Mouse (Mus musculus): ENCODE measurements around the gene Jmjd1c. TPM values are rescaled to one million over a fixed set of nuclear protein-coding genes. Genes with fewer than 3 reads are reported as not detected.
A peak's percentile ranks its signal among the peaks of the same experiment; 100 is the strongest.

The Jmjd1c gene
- polyA plus RNA-seq, 1 experiment from 2014 or later, result 29.9 TPM

- 69% methylated on average over 9 of the region's 9 CpGs for WGBS
- H3K4me3 ChIP-seq (ENCODE audit: low read length), result peak overlapping the region; percentile 80
- no peaks in the 10 kb centered on the region for H3K9me3 ChIP-seq (replicated peaks; ENCODE audit: control insufficient read depth, low read length)
- peak overlapping the region; percentile 92 for H3K4me2 ChIP-seq (ENCODE audit: low read depth, low read length)
- peaks cover 45% of the 10 kb centered on the region for H3K4me1 ChIP-seq (ENCODE audit: control insufficient read depth, insufficient read depth, low read length)
- H3K9ac ChIP-seq (ENCODE audit: low read length), result no peak overlapping the region
- H3K27ac ChIP-seq (ENCODE audit: low read length), result no peak overlapping the region
- H3K27me3 ChIP-seq (ENCODE audit: control insufficient read depth, insufficient read depth, low read length), result no peaks in the 10 kb centered on the region
- no peak for ATAC-seq (replicated peaks; ENCODE audit: extremely low read depth, insufficient read depth, low FRiP score)
- no peaks in the 10 kb centered on the region for H3K36me3 ChIP-seq (ENCODE audit: control insufficient read depth, insufficient read depth)
Measured at GRCm38 (mm10) chr10:67283516-67283915, 187.6 kb downstream of the Jmjd1c start.

DNA sequence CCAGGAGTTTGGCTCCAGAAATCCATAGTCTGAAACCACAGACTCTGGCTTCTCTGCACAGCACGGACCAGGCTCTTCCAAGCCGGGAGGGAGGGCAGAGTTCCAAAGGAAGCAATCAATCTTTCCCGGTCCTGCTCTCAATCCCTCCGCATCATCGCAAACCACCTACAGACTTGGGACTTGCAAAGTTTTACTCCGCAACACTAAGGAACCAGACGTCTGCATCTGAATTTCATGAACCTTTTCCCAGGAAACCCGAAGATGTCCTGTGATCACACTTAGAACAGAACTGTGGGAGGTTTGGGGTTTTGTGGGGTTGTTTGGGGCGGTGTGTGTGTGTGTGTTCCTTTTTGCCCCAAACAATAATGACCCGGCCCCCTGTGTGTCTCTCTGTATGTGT, 188.4 kb downstream of the Jmjd1c start:
- Histone ChIP-seq H3K9me3 (replicated peaks; ENCODE audit: control insufficient read depth, low read length) (no peaks in the 10 kb centered on the region), H3K27me3 (ENCODE audit: control insufficient read depth, insufficient read depth, low read length) (no peaks in the 10 kb centered on the region), H3K4me3 (ENCODE audit: low read length) (peak overlapping the region; percentile 80), H3K27ac (ENCODE audit: low read length) (peak overlapping the region; percentile 57), H3K4me1 (ENCODE audit: control insufficient read depth, insufficient read depth, low read length) (peaks cover 47% of the 10 kb centered on the region), H3K36me3 (ENCODE audit: control insufficient read depth, insufficient read depth) (no peaks in the 10 kb centered on the region), H3K4me2 (ENCODE audit: low read depth, low read length) (peak overlapping the region; percentile 92), H3K9ac (ENCODE audit: low read length) (peak overlapping the region; percentile 88)
- 3% methylated on average over 10 of the region's 10 CpGs for WGBS
- no peak for ATAC-seq (replicated peaks; ENCODE audit: extremely low read depth, insufficient read depth, low FRiP score)

GRCm38 (mm10) chr10:67284761-67285175, 188.8 kb downstream of the Jmjd1c start:
- Histone ChIP-seq H3K4me3 (ENCODE audit: low read length) (peak overlapping the region; percentile 80), H3K27ac (ENCODE audit: low read length) (peak overlapping the region; percentile 57), H3K4me1 (ENCODE audit: control insufficient read depth, insufficient read depth, low read length) (peaks cover 47% of the 10 kb centered on the region), H3K27me3 (ENCODE audit: control insufficient read depth, insufficient read depth, low read length) (no peaks in the 10 kb centered on the region), H3K9ac (ENCODE audit: low read length) (peak overlapping the region; percentile 88), H3K9me3 (replicated peaks; ENCODE audit: control insufficient read depth, low read length) (no peaks in the 10 kb centered on the region), H3K4me2 (ENCODE audit: low read depth, low read length) (peak overlapping the region; percentile 92), H3K36me3 (ENCODE audit: control insufficient read depth, insufficient read depth) (no peaks in the 10 kb centered on the region)
- WGBS, result 0% methylated on average over 37 of the region's 41 CpGs
- 0 out of 2 replicates have a peak, but pooled peaks have one; percentile 8 for ATAC-seq (replicated peaks; ENCODE audit: extremely low read depth, insufficient read depth, low FRiP score)

- H3K4me3 ChIP-seq (ENCODE audit: low read length), result peak within 1 kb of the TSS; percentile 80
- H3K27ac ChIP-seq (ENCODE audit: low read length), result peak within 1 kb of the TSS; percentile 85
- H3K27me3 ChIP-seq (ENCODE audit: control insufficient read depth, insufficient read depth, low read length), result no peaks in the 10 kb centered on the region
- peak; percentile 86 for ATAC-seq (replicated peaks; ENCODE audit: extremely low read depth, insufficient read depth, low FRiP score)
- peak within 1 kb of the TSS; percentile 92 for H3K4me2 ChIP-seq (ENCODE audit: low read depth, low read length)
- H3K36me3 ChIP-seq (ENCODE audit: control insufficient read depth, insufficient read depth), result no peaks in the 10 kb centered on the region
- no peaks in the 10 kb centered on the region for H3K9me3 ChIP-seq (replicated peaks; ENCODE audit: control insufficient read depth, low read length)
- H3K4me1 ChIP-seq (ENCODE audit: control insufficient read depth, insufficient read depth, low read length), result peaks cover 47% of the 10 kb centered on the region
- WGBS, result 3% methylated on average over 51 of the region's 52 CpGs
- H3K9ac ChIP-seq (ENCODE audit: low read length), result peak within 1 kb of the TSS; percentile 88
Measured at GRCm38 (mm10) chr10:67285176-67285814, 189.4 kb downstream of the Jmjd1c start, which contains the start of gene Nrbf2. TSS of gene Nrbf2 (minus strand) at chr10:67285305.

DNA sequence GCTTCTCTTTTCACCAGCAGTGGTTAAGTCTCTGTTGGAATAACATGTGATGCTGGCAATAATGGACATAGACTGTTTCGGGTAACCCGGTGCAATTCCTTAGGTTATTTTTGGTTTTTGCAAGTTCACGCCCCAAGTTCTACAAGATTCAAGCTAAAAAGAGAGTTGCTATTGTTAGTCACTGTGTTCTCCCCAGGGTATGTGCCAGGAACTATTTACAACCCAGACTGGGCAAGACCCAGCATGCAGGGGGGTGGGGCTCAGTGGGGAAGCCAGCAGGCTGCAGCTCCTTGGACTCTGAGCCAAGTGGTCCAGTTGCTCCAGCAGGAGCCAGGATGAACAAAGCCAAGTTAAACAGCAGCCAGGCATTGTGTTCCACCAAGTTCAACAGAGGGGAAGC, 192.0 kb downstream of the Jmjd1c start:
- 32% methylated on average over 3 of the region's 3 CpGs for WGBS
- no peaks in the 10 kb centered on the region for H3K36me3 ChIP-seq (ENCODE audit: control insufficient read depth, insufficient read depth)
- no peak overlapping the region for H3K9ac ChIP-seq (ENCODE audit: low read length)
- H3K4me3 ChIP-seq (ENCODE audit: low read length), result no peak overlapping the region
- H3K4me1 ChIP-seq (ENCODE audit: control insufficient read depth, insufficient read depth, low read length), result peaks cover 41% of the 10 kb centered on the region
- H3K4me2 ChIP-seq (ENCODE audit: low read depth, low read length), result 0 out of 2 replicates have a peak overlapping the region, but pooled peaks have one; percentile 7
- H3K9me3 ChIP-seq (replicated peaks; ENCODE audit: control insufficient read depth, low read length), result no peaks in the 10 kb centered on the region
- H3K27ac ChIP-seq (ENCODE audit: low read length), result peak overlapping the region; percentile 88
- ATAC-seq (replicated peaks; ENCODE audit: extremely low read depth, insufficient read depth, low FRiP score), result peak; percentile 77
- no peaks in the 10 kb centered on the region for H3K27me3 ChIP-seq (ENCODE audit: control insufficient read depth, insufficient read depth, low read length)

GRCm38 (mm10) chr10:67290622-67291021, 194.7 kb downstream of the Jmjd1c start:
- Histone ChIP-seq H3K4me1 (ENCODE audit: control insufficient read depth, insufficient read depth, low read length) (peaks cover 23% of the 10 kb centered on the region), H3K36me3 (ENCODE audit: control insufficient read depth, insufficient read depth) (no peaks in the 10 kb centered on the region), H3K4me3 (ENCODE audit: low read length) (no peak overlapping the region), H3K27me3 (ENCODE audit: control insufficient read depth, insufficient read depth, low read length) (no peaks in the 10 kb centered on the region), H3K4me2 (ENCODE audit: low read depth, low read length) (no peak overlapping the region), H3K9me3 (replicated peaks; ENCODE audit: control insufficient read depth, low read length) (no peaks in the 10 kb centered on the region), H3K9ac (ENCODE audit: low read length) (no peak overlapping the region), H3K27ac (ENCODE audit: low read length) (no peak overlapping the region)
- ATAC-seq (replicated peaks; ENCODE audit: extremely low read depth, insufficient read depth, low FRiP score), result no peak
- WGBS, result 49% methylated on average over 4 of the region's 4 CpGs

GRCm38 (mm10) chr10:67291087-67291486, 195.2 kb downstream of the Jmjd1c start:
- Histone ChIP-seq H3K9ac (ENCODE audit: low read length) (no peak overlapping the region), H3K4me3 (ENCODE audit: low read length) (no peak overlapping the region), H3K4me2 (ENCODE audit: low read depth, low read length) (no peak overlapping the region), H3K9me3 (replicated peaks; ENCODE audit: control insufficient read depth, low read length) (no peaks in the 10 kb centered on the region), H3K27me3 (ENCODE audit: control insufficient read depth, insufficient read depth, low read length) (no peaks in the 10 kb centered on the region), H3K27ac (ENCODE audit: low read length) (no peak overlapping the region), H3K36me3 (ENCODE audit: control insufficient read depth, insufficient read depth) (no peaks in the 10 kb centered on the region), H3K4me1 (ENCODE audit: control insufficient read depth, insufficient read depth, low read length) (peaks cover 22% of the 10 kb centered on the region)
- 36% methylated on average over 8 of the region's 8 CpGs for WGBS
- no peak for ATAC-seq (replicated peaks; ENCODE audit: extremely low read depth, insufficient read depth, low FRiP score)

DNA sequence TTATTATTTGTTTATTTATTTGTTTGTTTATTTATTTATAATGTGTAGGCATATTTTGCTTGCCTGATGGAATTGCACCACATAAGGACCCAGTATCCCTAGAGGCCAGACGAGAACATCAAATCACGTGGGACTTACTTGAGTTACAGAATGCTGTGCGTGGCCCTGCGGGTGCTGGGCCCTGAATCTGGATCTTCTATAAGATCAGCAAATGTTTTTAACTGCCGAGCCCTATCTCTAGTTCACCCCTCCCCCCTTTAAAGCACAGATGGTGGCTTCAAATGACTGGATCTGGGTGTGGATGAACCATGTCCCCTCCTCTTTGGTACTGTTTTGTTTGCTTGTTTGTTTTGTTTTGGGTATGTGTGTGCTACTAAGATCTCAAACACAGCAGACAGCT, 199.4 kb downstream of the Jmjd1c start:
- H3K4me3 ChIP-seq (ENCODE audit: low read length), result no peak overlapping the region
- ATAC-seq (replicated peaks; ENCODE audit: extremely low read depth, insufficient read depth, low FRiP score), result no peak
- 76% methylated on average over 5 of the region's 5 CpGs for WGBS
- no peak overlapping the region for H3K4me2 ChIP-seq (ENCODE audit: low read depth, low read length)
- H3K36me3 ChIP-seq (ENCODE audit: control insufficient read depth, insufficient read depth), result no peaks in the 10 kb centered on the region
- no peaks in the 10 kb centered on the region for H3K27me3 ChIP-seq (ENCODE audit: control insufficient read depth, insufficient read depth, low read length)
- no peaks in the 10 kb centered on the region for H3K9me3 ChIP-seq (replicated peaks; ENCODE audit: control insufficient read depth, low read length)
- H3K27ac ChIP-seq (ENCODE audit: low read length), result no peak overlapping the region
- no peak overlapping the region for H3K9ac ChIP-seq (ENCODE audit: low read length)
- H3K4me1 ChIP-seq (ENCODE audit: control insufficient read depth, insufficient read depth, low read length), result peaks cover 12% of the 10 kb centered on the region

GRCm38 (mm10) chr10:67295938-67296466, 200.1 kb downstream of the Jmjd1c start:
- Histone ChIP-seq H3K36me3 (ENCODE audit: control insufficient read depth, insufficient read depth) (no peaks in the 10 kb centered on the region), H3K27ac (ENCODE audit: low read length) (no peak overlapping the region), H3K27me3 (ENCODE audit: control insufficient read depth, insufficient read depth, low read length) (no peaks in the 10 kb centered on the region), H3K4me2 (ENCODE audit: low read depth, low read length) (no peak overlapping the region), H3K4me1 (ENCODE audit: control insufficient read depth, insufficient read depth, low read length) (peaks cover 7% of the 10 kb centered on the region), H3K9ac (ENCODE audit: low read length) (no peak overlapping the region), H3K9me3 (replicated peaks; ENCODE audit: control insufficient read depth, low read length) (no peaks in the 10 kb centered on the region), H3K4me3 (ENCODE audit: low read length) (no peak overlapping the region)
- 47% methylated on average over 7 of the region's 7 CpGs for WGBS
- no peak for ATAC-seq (replicated peaks; ENCODE audit: extremely low read depth, insufficient read depth, low FRiP score)

Data from heart, embryonic 16.5 days (tissue).